Mouse (Mus musculus) right cerebral cortex, postnatal 25 days (tissue): ENCODE data around the gene Pfkfb3.

ENCODE experiments used
- DNase-seq: peaks from one replicate; pipeline ENCODE4 v3.0.0; 2022

Pfkfb3 gene

GRCm38 (mm10) chr2:11501301-11502254, 52.3 kb downstream of the Pfkfb3 start:
- peak; percentile 92 for DNase-seq

- DNase-seq, result no peak
Measured at GRCm38 (mm10) chr2:11500666-11501065, 53.2 kb downstream of the Pfkfb3 start.

- peak; percentile 36 for DNase-seq
Measured at GRCm38 (mm10) chr2:11496601-11497031, 57.3 kb downstream of the Pfkfb3 start.

GRCm38 (mm10) chr2:11494841-11495255, 59.0 kb downstream of the Pfkfb3 start:
- peak; percentile 10 for DNase-seq

DNA sequence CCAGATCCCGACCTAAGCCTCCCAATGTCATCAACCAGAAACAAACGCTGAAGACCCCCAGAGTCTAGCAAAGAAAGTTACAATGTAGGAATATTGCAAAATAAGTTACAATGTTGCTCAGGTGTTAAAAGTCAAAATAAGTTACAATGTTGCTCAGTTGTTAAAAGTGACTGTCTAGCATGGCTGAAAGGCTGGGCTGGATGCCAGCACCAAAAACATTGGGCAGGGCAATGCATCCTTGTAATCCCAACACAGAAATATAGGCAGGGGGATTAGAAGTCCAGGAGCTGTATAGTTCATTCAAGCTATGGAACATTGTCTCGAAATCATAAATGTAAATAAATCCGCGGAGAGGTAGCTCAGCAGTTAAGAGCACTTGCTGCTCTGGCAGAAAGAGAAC, 61.0 kb downstream of the Pfkfb3 start:
- DNase-seq, result no peak

- no peak for DNase-seq
Measured at GRCm38 (mm10) chr2:11491471-11491870, 62.4 kb downstream of the Pfkfb3 start.

GRCm38 (mm10) chr2:11490554-11490953, 63.3 kb downstream of the Pfkfb3 start:
- no peak for DNase-seq

GRCm38 (mm10) chr2:11483226-11483625, 70.7 kb downstream of the Pfkfb3 start:
- DNase-seq, result no peak

DNA sequence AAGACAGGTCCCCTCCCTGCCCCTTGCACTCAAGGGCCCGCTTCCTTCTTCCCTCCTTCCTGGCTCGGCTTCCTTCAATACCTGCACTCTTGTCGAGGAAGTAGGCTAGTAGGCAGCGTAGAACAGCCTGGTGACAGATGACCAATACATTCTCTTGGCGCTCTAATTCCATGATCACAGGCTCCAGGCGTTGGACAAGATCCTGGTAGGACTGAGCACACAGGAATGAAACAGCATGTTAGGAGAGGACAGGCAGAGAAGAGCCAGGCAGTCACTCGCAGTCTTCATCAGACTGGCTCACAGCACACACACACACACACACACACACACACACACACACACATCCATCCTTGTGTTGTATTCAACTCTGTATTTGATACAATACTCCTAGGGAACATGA, 71.5 kb downstream of the Pfkfb3 start:
- DNase-seq, result no peak

GRCm38 (mm10) chr2:11478960-11479359, 74.9 kb downstream of the Pfkfb3 start:
- DNase-seq, result no peak

DNA sequence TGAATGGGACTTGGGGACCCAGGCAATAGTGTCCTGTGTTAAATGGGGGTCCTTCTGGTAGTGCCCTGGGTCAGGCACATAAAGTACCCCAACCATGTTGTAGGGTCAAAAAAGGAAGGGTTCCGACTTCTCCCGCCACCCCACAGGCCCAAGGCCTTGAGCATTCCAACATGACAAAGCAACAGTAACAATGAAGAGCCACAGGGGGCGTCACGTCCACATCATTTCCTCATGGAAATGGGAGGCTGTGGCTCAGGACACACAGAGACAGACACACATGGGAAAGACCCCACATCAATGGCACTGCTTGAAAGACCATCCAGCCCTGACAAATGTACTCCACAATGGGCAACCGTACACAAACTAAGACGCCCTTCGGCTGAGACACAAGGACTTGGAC, 78.6 kb downstream of the Pfkfb3 start:
- no peak for DNase-seq

DNA sequence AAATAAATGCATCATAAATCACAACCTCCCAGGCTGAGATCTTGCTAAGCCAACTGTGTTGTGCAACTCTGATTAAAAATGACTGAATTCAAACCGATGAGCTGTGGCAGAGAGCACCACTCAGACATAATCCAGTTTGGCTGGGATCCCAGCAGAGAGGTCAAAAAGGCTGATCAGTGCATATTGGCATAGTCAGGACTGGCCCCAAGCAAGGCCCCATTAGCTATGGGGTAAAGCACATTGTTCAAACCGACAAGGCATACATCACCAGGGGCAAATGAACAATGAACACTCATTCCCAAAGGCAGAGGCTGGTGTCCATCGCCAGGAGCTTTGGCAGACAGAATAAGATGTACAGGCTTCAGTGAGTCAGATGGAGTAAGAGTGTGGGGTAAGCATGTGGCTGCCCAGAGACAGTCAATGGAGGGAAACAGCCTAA, 89.2 kb downstream of the Pfkfb3 start:
- no peak for DNase-seq

DNA sequence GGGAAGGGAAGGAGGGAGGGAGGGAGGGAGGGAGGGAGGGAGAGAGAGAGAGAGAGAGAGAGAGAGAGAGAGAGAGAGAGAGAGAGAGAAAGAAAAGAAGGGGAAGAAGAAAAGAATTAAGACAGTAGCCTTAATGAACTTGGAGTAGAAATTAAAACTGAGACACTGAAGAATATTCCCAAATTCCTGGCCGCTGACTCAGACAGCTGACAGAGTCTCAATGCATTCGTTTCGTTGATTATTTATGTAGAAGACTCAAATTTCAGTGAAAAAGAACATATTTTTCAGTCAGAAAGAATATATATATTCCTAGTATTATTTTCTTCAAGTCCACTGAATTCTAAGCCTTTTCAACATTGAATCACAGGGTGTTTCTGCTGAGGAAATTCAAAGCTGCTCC, 92.9 kb downstream of the Pfkfb3 start:
- DNase-seq, result no peak

DNA sequence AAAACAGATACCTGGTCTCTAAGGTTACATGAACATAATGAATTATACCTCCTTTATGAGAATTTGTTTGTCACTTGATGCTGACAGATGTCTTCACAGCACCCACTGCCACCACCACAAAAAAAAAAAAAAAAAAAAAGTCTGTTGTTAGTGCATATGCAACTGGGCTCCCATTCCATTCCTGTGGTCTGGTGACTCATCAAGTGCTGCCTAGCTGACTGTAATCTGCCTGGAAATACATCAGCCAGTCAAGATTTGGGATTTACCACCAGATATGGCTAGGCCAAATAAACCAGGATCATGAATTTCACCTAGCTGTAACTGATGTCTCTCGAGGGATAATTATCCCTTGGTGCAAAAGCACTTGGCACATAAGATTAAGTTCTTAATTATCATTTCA, 95.4 kb downstream of the Pfkfb3 start:
- no peak for DNase-seq

DNA sequence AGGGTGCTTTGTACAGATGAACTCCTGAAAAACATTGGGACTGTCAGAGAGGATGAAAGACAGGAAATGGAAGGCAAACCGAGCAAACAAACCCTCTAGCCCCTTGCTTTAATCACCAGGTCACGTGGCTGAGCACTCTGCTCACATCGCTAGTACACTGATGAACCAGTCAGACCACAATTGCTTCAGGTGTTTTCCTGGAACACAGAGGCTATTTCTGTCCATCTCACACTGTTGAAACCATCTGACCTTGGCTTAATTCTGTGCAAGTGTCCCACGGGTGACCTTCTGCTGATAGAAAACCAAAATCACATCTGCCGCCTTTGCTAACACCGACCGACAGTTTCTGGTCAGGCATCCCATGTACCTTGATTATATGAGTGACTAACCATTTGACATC, 96.0 kb downstream of the Pfkfb3 start:
- DNase-seq, result no peak

- DNase-seq, result no peak
Measured at GRCm38 (mm10) chr2:11448711-11449110, 105.2 kb downstream of the Pfkfb3 start.

- no peak for DNase-seq
Measured at GRCm38 (mm10) chr2:11447865-11448264, 106.0 kb downstream of the Pfkfb3 start.

GRCm38 (mm10) chr2:11445722-11446121, 108.2 kb downstream of the Pfkfb3 start:
- no peak for DNase-seq

GRCm38 (mm10) chr2:11441864-11442263, 112.0 kb downstream of the Pfkfb3 start:
- no peak for DNase-seq

DNA sequence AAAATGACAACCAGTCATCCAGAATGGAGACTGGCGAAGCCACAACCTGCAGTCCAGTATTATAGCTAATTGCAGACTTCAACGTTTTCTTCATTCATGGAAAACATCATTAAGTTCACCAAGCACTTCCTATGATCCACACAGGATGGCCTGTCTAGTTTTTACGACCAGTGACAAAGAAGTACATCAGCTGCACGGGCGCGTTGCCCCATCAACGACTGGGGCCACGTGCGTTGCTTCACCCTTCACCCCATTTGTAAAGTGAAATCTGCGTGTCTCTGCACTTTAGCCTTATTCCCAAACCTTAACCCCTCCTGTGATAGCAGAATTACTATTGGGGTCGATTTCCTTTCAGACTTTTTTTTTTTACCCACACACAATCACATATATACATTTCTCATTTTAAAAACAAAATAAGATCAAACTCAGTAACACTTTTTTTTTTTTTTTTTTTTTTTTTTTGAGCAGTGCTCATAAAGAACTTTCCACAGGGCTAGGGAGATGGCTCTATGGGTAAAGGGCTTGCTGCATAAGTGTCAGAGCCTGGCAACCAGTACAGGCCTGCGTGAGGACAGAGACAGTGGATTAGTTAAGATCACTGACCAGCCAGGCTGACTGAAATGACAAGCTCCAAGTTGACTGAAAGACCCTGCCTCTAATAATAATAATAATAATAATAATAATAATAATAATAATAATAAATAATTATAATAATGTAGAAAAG, 115.5 kb downstream of the Pfkfb3 start:
- no peak for DNase-seq

DNA sequence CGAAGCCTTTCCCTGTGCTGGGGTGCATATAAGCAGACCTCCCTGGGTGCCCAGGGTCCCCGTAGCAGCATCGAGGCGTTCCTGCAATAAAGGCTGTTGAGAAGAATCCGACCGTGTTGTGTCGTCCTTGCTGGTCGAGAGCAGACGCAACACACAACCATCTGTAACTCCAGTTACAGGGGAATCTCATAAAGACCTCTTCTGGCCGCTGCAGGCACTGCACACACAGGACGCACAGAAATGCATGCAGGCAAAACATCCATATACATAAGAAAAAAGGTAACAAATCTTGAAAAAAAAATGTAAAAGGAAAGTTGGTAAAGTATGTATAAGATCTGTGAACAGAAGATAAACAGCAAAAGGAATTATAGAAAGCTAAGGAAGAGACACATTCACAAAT, 117.5 kb downstream of the Pfkfb3 start:
- DNase-seq, result no peak

DNA sequence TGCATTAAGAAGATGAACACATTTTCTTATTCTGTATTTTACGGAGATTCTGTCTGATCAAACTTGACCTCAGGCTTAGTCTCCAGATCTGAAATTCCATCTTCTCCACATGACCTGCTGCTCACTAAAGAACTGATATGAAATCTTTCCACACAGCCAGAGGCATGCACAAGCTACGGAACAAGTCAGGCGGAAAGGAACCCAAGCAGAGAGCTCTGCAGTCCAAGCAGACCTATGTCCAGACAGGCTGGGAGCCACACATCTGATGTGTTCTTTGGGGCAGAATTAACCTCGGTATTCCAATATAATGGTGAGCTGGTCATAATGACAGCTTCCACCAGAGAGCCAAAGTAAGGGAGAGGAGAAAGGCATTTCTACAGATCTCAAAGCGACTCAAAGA, 120.5 kb downstream of the Pfkfb3 start:
- DNase-seq, result no peak

DNA sequence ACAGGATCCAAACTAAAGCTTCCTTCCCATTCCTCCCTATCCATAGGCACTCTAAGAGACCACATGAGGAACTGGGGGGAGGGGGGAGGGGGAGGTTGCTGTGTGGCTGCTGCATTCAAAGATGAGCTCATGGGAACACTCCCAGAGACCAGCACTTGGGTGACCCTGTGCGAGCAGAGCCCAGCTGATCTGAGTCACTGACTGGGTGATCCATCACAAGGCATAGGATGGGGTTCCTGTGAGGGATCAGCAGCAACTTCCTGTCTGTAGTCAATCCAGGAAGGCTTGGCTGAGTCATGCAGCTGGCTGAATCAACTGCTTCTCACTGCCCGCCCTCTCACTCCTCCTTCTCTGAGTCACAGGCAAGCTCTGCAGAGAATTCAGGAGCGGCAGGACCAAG, 124.3 kb downstream of the Pfkfb3 start:
- peak; percentile 74 for DNase-seq

- no peak for DNase-seq
Measured at GRCm38 (mm10) chr2:11428621-11429020, 125.3 kb downstream of the Pfkfb3 start.
